Mouse (Mus musculus) limb, embryonic 12.5 days (tissue): Measurements from ENCODE around the gene Olfr585. TPM values are rescaled to one million over a fixed set of nuclear protein-coding genes. Genes with fewer than 3 reads are reported as not detected.

ENCODE experiments used
- ATAC-seq: fragments of 200-750 bp; cut with Nextera tagmentation; 2 replicates; pipeline ENCODE4 v1.8.0; 2017; ENCODE audit warnings: low read depth, moderate TSS enrichment; ENCODE audit not compliant: insufficient number of reproducible peaks, insufficient read depth, low FRiP score, low TSS enrichment
- H3K27ac ChIP-seq: fragments of 300-500 bp; sonication (generic); 2 replicates; pipeline ENCODE4 v1.5.1; 2016; ENCODE audit warnings: mild to moderate bottlenecking, moderate library complexity
- H3K27me3 ChIP-seq: fragments of 300-500 bp; sonication (generic); 2 replicates; pipeline ENCODE4 v1.6.1; 2016; ENCODE audit warnings: mild to moderate bottlenecking, moderate library complexity
- H3K36me3 ChIP-seq: fragments of 300-500 bp; sonication (generic); 2 replicates; pipeline ENCODE4 v1.6.1; 2016; ENCODE audit warnings: mild to moderate bottlenecking, moderate library complexity
- H3K4me1 ChIP-seq: fragments of 300-500 bp; sonication (generic); replicated peaks from 2 replicates; pipeline ENCODE4 v1.6.1; 2016
- H3K4me2 ChIP-seq: fragments of 300-500 bp; sonication (generic); 2 replicates; pipeline ENCODE4 v1.6.1; 2016; ENCODE audit warnings: mild to moderate bottlenecking, moderate library complexity
- H3K4me3 ChIP-seq: fragments of 300-500 bp; sonication (generic); replicated peaks from 2 replicates; pipeline ENCODE4 v1.5.1; 2016; ENCODE audit warnings: mild to moderate bottlenecking
- H3K9ac ChIP-seq: fragments of 300-500 bp; sonication (generic); replicated peaks from 2 replicates; pipeline ENCODE4 v1.6.1; 2016; ENCODE audit warnings: mild to moderate bottlenecking, moderate library complexity
- H3K9me3 ChIP-seq: fragments of 300-500 bp; sonication (generic); 2 replicates; pipeline ENCODE4 v1.6.1; 2016; ENCODE audit warnings: mild to moderate bottlenecking, moderate library complexity
- WGBS: fragments of 180-500 bp; shearing (Covaris S2); methylation state at CpG from one replicate; pipeline ENCODE4 v1.1.7; 2016; 5-methylcytosine and 5-hydroxymethylcytosine counted together
- polyA plus RNA-seq: library from polyadenylated mRNA; unstranded; fragments of >200 nt; fragmentation: Nextera tagmentation; extraction: Ambion mirVana; gene quantifications from 2 replicates; pipeline ENCODE4 v1.2.1, GENCODE M21; 2016

Gene Olfr585
- polyA plus RNA-seq, result not detected in 2 replicates

- Histone ChIP-seq H3K27me3 (no peaks in the 10 kb centered on the region), H3K9me3 (no peaks in the 10 kb centered on the region)
- WGBS, result 81% methylated on average over 1 of the region's 1 CpGs
These were observed at the start of gene Olfr585 for GRCm38 (mm10) chr7:103097420-103097819. Gene Olfr585, plus strand, starts transcription at chr7:103097720.

GRCm38 (mm10) chr7:103051000-103051399, 46.5 kb upstream of the Olfr585 start, which contains the start of gene Olfr583:
Gene Olfr583, plus strand, starts transcription at chr7:103051300.
- Histone ChIP-seq H3K4me2 (no peak within 1 kb of the TSS), H3K9ac (no peak within 1 kb of the TSS), H3K27me3 (no peaks in the 10 kb centered on the region), H3K36me3 (no peaks in the 10 kb centered on the region), H3K27ac (no peak within 1 kb of the TSS), H3K9me3 (no peaks in the 10 kb centered on the region), H3K4me1 (no peaks in the 10 kb centered on the region), H3K4me3 (no peak within 1 kb of the TSS)
- ATAC-seq, result no peak
- WGBS, result 83% methylated on average over 1 of the region's 1 CpGs

More at GRCm38 (mm10) chr7:103097420-103097819, at the start of gene Olfr585:
- Histone ChIP-seq H3K9ac (no peak within 1 kb of the TSS), H3K4me1 (no peaks in the 10 kb centered on the region), H3K4me2 (no peak within 1 kb of the TSS), H3K4me3 (no peak within 1 kb of the TSS), H3K27ac (no peak within 1 kb of the TSS), H3K36me3 (no peaks in the 10 kb centered on the region)
- no peak for ATAC-seq

- Histone ChIP-seq H3K4me2 (no peak within 1 kb of the TSS), H3K9me3 (peaks cover 18% of the 10 kb centered on the region; the same call in 1 of the 2 replicates), H3K27ac (no peak within 1 kb of the TSS), H3K9ac (no peak within 1 kb of the TSS), H3K4me1 (no peaks in the 10 kb centered on the region), H3K36me3 (no peaks in the 10 kb centered on the region), H3K4me3 (no peak within 1 kb of the TSS), H3K27me3 (no peaks in the 10 kb centered on the region)
- WGBS, result 77% methylated on average over 1 of the region's 1 CpGs
- ATAC-seq, result no peak
These were observed 15.9 kb upstream of the Olfr585 start, which contains the start of gene Olfr584 for GRCm38 (mm10) chr7:103081585-103081984. Gene Olfr584, plus strand, starts transcription at chr7:103081885.

- no peak overlapping the region for H3K27ac ChIP-seq
- no peaks in the 10 kb centered on the region for H3K9me3 ChIP-seq
- no peaks in the 10 kb centered on the region for H3K4me1 ChIP-seq
- H3K4me3 ChIP-seq, result no peak overlapping the region
- H3K9ac ChIP-seq, result no peak overlapping the region
- H3K36me3 ChIP-seq, result no peaks in the 10 kb centered on the region
- no peaks in the 10 kb centered on the region for H3K27me3 ChIP-seq
- H3K4me2 ChIP-seq, result no peak overlapping the region
- ATAC-seq, result no peak
- WGBS, result 46% methylated on average over 3 of the region's 3 CpGs
These were observed 21.9 kb downstream of the Olfr585 start for GRCm38 (mm10) chr7:103119406-103119805.

- Histone ChIP-seq H3K4me2 (no peak within 1 kb of the TSS), H3K4me1 (no peaks in the 10 kb centered on the region), H3K27me3 (no peaks in the 10 kb centered on the region), H3K4me3 (no peak within 1 kb of the TSS), H3K27ac (no peak within 1 kb of the TSS), H3K36me3 (no peaks in the 10 kb centered on the region), H3K9ac (no peak within 1 kb of the TSS), H3K9me3 (no peaks in the 10 kb centered on the region)
- ATAC-seq, result no peak
- 87% methylated on average over 3 of the region's 3 CpGs for WGBS
These were observed 28.0 kb downstream of the Olfr585 start, which contains the start of gene Olfr586 for GRCm38 (mm10) chr7:103125538-103125937. Gene Olfr586, minus strand, starts transcription at chr7:103125638.

GRCm38 (mm10) chr7:103140579-103140978, 43.1 kb downstream of the Olfr585 start, which contains the start of gene Olfr588-ps1:
Gene Olfr588-ps1, plus strand, starts transcription at chr7:103140879.
- Histone ChIP-seq H3K4me2 (no peak within 1 kb of the TSS), H3K27ac (no peak within 1 kb of the TSS), H3K4me1 (no peaks in the 10 kb centered on the region), H3K27me3 (no peaks in the 10 kb centered on the region), H3K9ac (no peak within 1 kb of the TSS), H3K9me3 (no peaks in the 10 kb centered on the region), H3K4me3 (no peak within 1 kb of the TSS), H3K36me3 (no peaks in the 10 kb centered on the region)
- 76% methylated on average over 1 of the region's 1 CpGs for WGBS
- no peak for ATAC-seq

Other genes with a start within 250 kb of the Olfr585 start
- gene Olfr566, start 239.0 kb upstream of the Olfr585 start, polyA plus RNA-seq, result not detected in 2 replicates
- gene Olfr568, start 220.6 kb upstream of the Olfr585 start, polyA plus RNA-seq, result not detected in 2 replicates
- not detected in 2 replicates for gene Olfr569, start 206.8 kb upstream of the Olfr585 start, polyA plus RNA-seq
- not detected in 2 replicates for gene Olfr570, start 203.1 kb upstream of the Olfr585 start, polyA plus RNA-seq
- not detected in 2 replicates for gene Olfr571, start 180.2 kb upstream of the Olfr585 start, polyA plus RNA-seq
- gene Olfr572, start 173.3 kb upstream of the Olfr585 start, polyA plus RNA-seq, result not detected in 2 replicates
- gene Olfr573-ps1, start 155.1 kb upstream of the Olfr585 start, polyA plus RNA-seq, result not detected in 2 replicates
- not detected in 2 replicates for gene Olfr574, start 149.3 kb upstream of the Olfr585 start, polyA plus RNA-seq
- gene Olfr575, start 138.9 kb upstream of the Olfr585 start, polyA plus RNA-seq, result not detected in 2 replicates
- gene Olfr576, start 135.1 kb upstream of the Olfr585 start, polyA plus RNA-seq, result not detected in 2 replicates
- not detected in 2 replicates for gene Olfr577, start 121.8 kb upstream of the Olfr585 start, polyA plus RNA-seq
- not detected in 2 replicates for gene Olfr578, start 108.4 kb upstream of the Olfr585 start, polyA plus RNA-seq
- not detected in 2 replicates for gene Olfr582, start 59.7 kb upstream of the Olfr585 start, polyA plus RNA-seq
- gene Olfr583, start 46.4 kb upstream of the Olfr585 start, polyA plus RNA-seq, result not detected in 2 replicates
- gene Olfr584, start 15.8 kb upstream of the Olfr585 start, polyA plus RNA-seq, result not detected in 2 replicates
- gene Olfr586, start 27.9 kb downstream of the Olfr585 start, polyA plus RNA-seq, result not detected in 2 replicates
- gene Olfr588-ps1, start 43.2 kb downstream of the Olfr585 start, polyA plus RNA-seq, result not detected in 2 replicates
- not detected in 2 replicates for gene Olfr589, start 58.6 kb downstream of the Olfr585 start, polyA plus RNA-seq
- not detected in 2 replicates for gene Olfr591, start 80.6 kb downstream of the Olfr585 start, polyA plus RNA-seq
- gene Olfr592, start 87.1 kb downstream of the Olfr585 start, polyA plus RNA-seq, result not detected in 2 replicates
- gene Olfr593, start 114.1 kb downstream of the Olfr585 start, polyA plus RNA-seq, result not detected in 2 replicates
- gene Olfr594, start 119.3 kb downstream of the Olfr585 start, polyA plus RNA-seq, result not detected in 2 replicates
- not detected in 2 replicates for gene Usp17ld, start 154.8 kb downstream of the Olfr585 start, polyA plus RNA-seq
- not detected in 2 replicates for gene Olfr596, start 207.9 kb downstream of the Olfr585 start, polyA plus RNA-seq
- gene Olfr597, start 218.6 kb downstream of the Olfr585 start, polyA plus RNA-seq, result not detected in 2 replicates
- gene Olfr598, start 225.8 kb downstream of the Olfr585 start, polyA plus RNA-seq, result not detected in 2 replicates
- not detected in 2 replicates for gene Olfr599, start 238.2 kb downstream of the Olfr585 start, polyA plus RNA-seq